Mouse (Mus musculus): ENCODE measurements around the gene Ablim1.

DNA sequence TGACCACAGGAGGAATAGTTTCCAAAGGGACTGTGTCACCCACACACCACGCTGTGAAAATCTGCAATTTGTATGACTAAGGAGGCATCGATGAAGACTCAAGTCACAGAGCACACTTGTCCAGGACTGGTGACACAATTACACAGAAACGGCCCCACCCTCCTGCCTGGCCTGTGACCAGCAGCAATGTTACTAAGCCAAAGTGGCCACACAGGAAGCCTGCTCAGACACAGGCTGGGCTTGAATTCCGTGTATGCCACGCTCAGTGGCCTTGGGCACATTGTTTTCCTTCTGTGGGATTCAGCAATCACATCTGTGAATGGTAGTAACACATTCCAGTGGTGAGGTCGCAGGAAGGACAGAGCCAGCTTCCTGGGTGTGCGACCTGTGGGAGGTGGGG lies 110.6 kb downstream of the Ablim1 start:
- TF ChIP-seq POLR2A (IDR thresholded peaks at IDR 0.05; ENCODE audit: insufficient read depth, low read depth, low read length) (no peak), CTCF (IDR thresholded peaks at IDR 0.05; ENCODE audit: insufficient read depth, low read depth, low read length) (no peak)
